Mouse (Mus musculus) lung, embryonic 15.5 days (tissue): ENCODE data around the gene Tmem131. TPM values are rescaled to one million over a fixed set of nuclear protein-coding genes. Genes with fewer than 3 reads are reported as not detected.

Experiments used
- ATAC-seq: fragments of 200-750 bp; cut with Nextera tagmentation; 2 replicates; pipeline ENCODE4 v1.8.0; 2017; ENCODE audit warnings: moderate number of reproducible peaks, borderline replicate concordance; ENCODE audit not compliant: low FRiP score, low TSS enrichment; ENCODE audit errors: extremely low read depth
- H3K27ac ChIP-seq: fragments of 300-500 bp; sonication (generic); 2 replicates; pipeline ENCODE4 v1.5.1; 2015; ENCODE audit warnings: moderate library complexity, mild to moderate bottlenecking, inconsistent platforms
- H3K27me3 ChIP-seq: fragments of 300-500 bp; sonication (generic); 2 replicates; pipeline ENCODE4 v1.6.1; 2015; ENCODE audit warnings: inconsistent platforms
- H3K36me3 ChIP-seq: fragments of 300-500 bp; sonication (generic); 2 replicates; pipeline ENCODE4 v1.6.1; 2015; ENCODE audit warnings: inconsistent platforms
- H3K4me1 ChIP-seq: fragments of 300-500 bp; sonication (generic); 2 replicates; pipeline ENCODE4 v1.6.1; 2015; ENCODE audit warnings: inconsistent platforms
- H3K4me2 ChIP-seq: fragments of 300-500 bp; sonication (generic); 2 replicates; pipeline ENCODE4 v1.6.1; 2015; ENCODE audit warnings: inconsistent platforms, mild to moderate bottlenecking, moderate library complexity
- H3K4me3 ChIP-seq: fragments of 300-500 bp; sonication (generic); 2 replicates; pipeline ENCODE4 v1.5.1; 2015; ENCODE audit warnings: mild to moderate bottlenecking, inconsistent platforms
- H3K9ac ChIP-seq: fragments of 300-500 bp; sonication (generic); 2 replicates; pipeline ENCODE4 v1.6.1; 2015; ENCODE audit warnings: inconsistent platforms
- H3K9me3 ChIP-seq: fragments of 300-500 bp; sonication (generic); 2 replicates; pipeline ENCODE4 v1.6.1; 2016; ENCODE audit warnings: inconsistent platforms
- WGBS: fragments of 180-500 bp; shearing (Covaris S2); methylation state at CpG from one replicate; pipeline ENCODE4 v1.1.7; 2015; 5-methylcytosine and 5-hydroxymethylcytosine counted together
- polyA plus RNA-seq: library from polyadenylated mRNA; unstranded; fragments of >200 nt; fragmentation: Nextera tagmentation; extraction: Ambion mirVana; gene quantifications from 2 replicates; pipeline ENCODE4 v1.2.1, GENCODE M21; 2015

Gene Tmem131
- polyA plus RNA-seq, 1 experiment from 2014 or later = 11.4 TPM

- Histone ChIP-seq H3K27me3 (no peaks in the 10 kb centered on the region), H3K9ac (peak overlapping the region; percentile 36), H3K27ac (no peak overlapping the region), H3K4me2 (peak overlapping the region; percentile 76), H3K36me3 (no peaks in the 10 kb centered on the region), H3K4me3 (peak overlapping the region; percentile 36), H3K4me1 (peaks cover 13% of the 10 kb centered on the region), H3K9me3 (no peaks in the 10 kb centered on the region)
- 4% methylated on average over 20 of the region's 20 CpGs for WGBS
- ATAC-seq = peak; percentile 32; the same call in 1 of the 2 replicates
Observed at GRCm38 (mm10) chr1:36784365-36785134, 158.9 kb downstream of the Tmem131 start.

GRCm38 (mm10) chr1:36782476-36782875 lies 161.0 kb downstream of the Tmem131 start:
- Histone ChIP-seq H3K9me3 (no peaks in the 10 kb centered on the region), H3K4me2 (no peak overlapping the region), H3K9ac (no peak overlapping the region), H3K36me3 (no peaks in the 10 kb centered on the region), H3K4me3 (no peak overlapping the region), H3K4me1 (peaks cover 13% of the 10 kb centered on the region), H3K27me3 (no peaks in the 10 kb centered on the region), H3K27ac (no peak overlapping the region)
- WGBS = 67% methylated on average over 11 of the region's 11 CpGs
- ATAC-seq = no peak

GRCm38 (mm10) chr1:36780793-36781192 lies 162.7 kb downstream of the Tmem131 start:
- 85% methylated on average over 13 of the region's 13 CpGs for WGBS
- H3K4me1 ChIP-seq = peaks cover 11% of the 10 kb centered on the region
- ATAC-seq = no peak

GRCm38 (mm10) chr1:36772198-36772934 lies 171.1 kb downstream of the Tmem131 start:
- H3K36me3 ChIP-seq = no peaks in the 10 kb centered on the region
- H3K9ac ChIP-seq = no peak overlapping the region
- H3K9me3 ChIP-seq = no peaks in the 10 kb centered on the region
- peaks cover 17% of the 10 kb centered on the region for H3K27me3 ChIP-seq
- no peak overlapping the region for H3K4me3 ChIP-seq
- ATAC-seq = no peak
- H3K4me1 ChIP-seq = no peaks in the 10 kb centered on the region
- 81% methylated on average over 9 of the region's 9 CpGs for WGBS
- no peak overlapping the region for H3K4me2 ChIP-seq
- H3K27ac ChIP-seq = no peak overlapping the region

More at GRCm38 (mm10) chr1:36780793-36781192, 162.7 kb downstream of the Tmem131 start:
- no peaks in the 10 kb centered on the region for H3K36me3 ChIP-seq
- H3K9me3 ChIP-seq = no peaks in the 10 kb centered on the region
- no peaks in the 10 kb centered on the region for H3K27me3 ChIP-seq
- H3K4me2 ChIP-seq = no peak overlapping the region
- no peak overlapping the region for H3K4me3 ChIP-seq
- H3K9ac ChIP-seq = no peak overlapping the region
- no peak overlapping the region for H3K27ac ChIP-seq

GRCm38 (mm10) chr1:36770998-36771397 lies 172.5 kb downstream of the Tmem131 start:
- 12% methylated on average over 27 of the region's 27 CpGs for WGBS
- Histone ChIP-seq H3K27ac (no peak overlapping the region), H3K36me3 (no peaks in the 10 kb centered on the region), H3K4me1 (no peaks in the 10 kb centered on the region), H3K4me2 (peak overlapping the region; percentile 49), H3K9me3 (no peaks in the 10 kb centered on the region), H3K27me3 (peaks cover 17% of the 10 kb centered on the region), H3K9ac (no peak overlapping the region), H3K4me3 (peak overlapping the region; percentile 14)
- ATAC-seq = no peak; the same call in 1 of the 2 replicates

GRCm38 (mm10) chr1:36769951-36770350 lies 173.5 kb downstream of the Tmem131 start:
- Histone ChIP-seq H3K36me3 (no peaks in the 10 kb centered on the region), H3K4me1 (no peaks in the 10 kb centered on the region), H3K27me3 (peaks cover 17% of the 10 kb centered on the region), H3K9ac (no peak overlapping the region), H3K4me3 (no peak overlapping the region), H3K9me3 (no peaks in the 10 kb centered on the region), H3K4me2 (no peak overlapping the region), H3K27ac (no peak overlapping the region)
- 72% methylated on average over 1 of the region's 1 CpGs for WGBS
- no peak for ATAC-seq

GRCm38 (mm10) chr1:36768786-36769185 lies 174.7 kb downstream of the Tmem131 start:
- H3K27ac ChIP-seq = no peak overlapping the region
- no peaks in the 10 kb centered on the region for H3K36me3 ChIP-seq
- no peak for ATAC-seq
- H3K4me1 ChIP-seq = no peaks in the 10 kb centered on the region
- 67% methylated on average over 5 of the region's 5 CpGs for WGBS
- H3K27me3 ChIP-seq = peaks cover 17% of the 10 kb centered on the region
- no peak overlapping the region for H3K4me2 ChIP-seq
- H3K9ac ChIP-seq = no peak overlapping the region
- H3K4me3 ChIP-seq = no peak overlapping the region
- no peaks in the 10 kb centered on the region for H3K9me3 ChIP-seq

GRCm38 (mm10) chr1:36767321-36767720 lies 176.1 kb downstream of the Tmem131 start:
- peaks cover 17% of the 10 kb centered on the region for H3K27me3 ChIP-seq
- ATAC-seq = no peak
- no peak overlapping the region for H3K9ac ChIP-seq

GRCm38 (mm10) chr1:36766431-36767205 lies 176.8 kb downstream of the Tmem131 start:
- H3K27ac ChIP-seq = no peak overlapping the region
- H3K4me3 ChIP-seq = no peak overlapping the region
- H3K4me2 ChIP-seq = no peak overlapping the region
- H3K36me3 ChIP-seq = no peaks in the 10 kb centered on the region
- H3K27me3 ChIP-seq = peaks cover 17% of the 10 kb centered on the region
- H3K4me1 ChIP-seq = no peaks in the 10 kb centered on the region
- H3K9me3 ChIP-seq = no peaks in the 10 kb centered on the region
- no peak for ATAC-seq
- no peak overlapping the region for H3K9ac ChIP-seq
- WGBS = 31% methylated on average over 4 of the region's 4 CpGs

More at GRCm38 (mm10) chr1:36767321-36767720, 176.1 kb downstream of the Tmem131 start:
- no peaks in the 10 kb centered on the region for H3K4me1 ChIP-seq
- no peak overlapping the region for H3K4me2 ChIP-seq
- 20% methylated on average over 10 of the region's 10 CpGs for WGBS
- H3K4me3 ChIP-seq = no peak overlapping the region
- H3K36me3 ChIP-seq = no peaks in the 10 kb centered on the region
- H3K27ac ChIP-seq = no peak overlapping the region
- no peaks in the 10 kb centered on the region for H3K9me3 ChIP-seq

- H3K36me3 ChIP-seq = no peaks in the 10 kb centered on the region
- H3K27me3 ChIP-seq = no peaks in the 10 kb centered on the region
- no peak within 1 kb of the TSS for H3K4me3 ChIP-seq
- no peak within 1 kb of the TSS for H3K27ac ChIP-seq
- H3K9me3 ChIP-seq = no peaks in the 10 kb centered on the region
- no peaks in the 10 kb centered on the region for H3K4me1 ChIP-seq
- no peak for ATAC-seq
- WGBS = 69% methylated on average over 11 of the region's 11 CpGs
- no peak within 1 kb of the TSS for H3K4me2 ChIP-seq
- H3K9ac ChIP-seq = no peak within 1 kb of the TSS
Observed at GRCm38 (mm10) chr1:36761568-36761967, 181.9 kb downstream of the Tmem131 start, which contains the start of gene Zap70. Zap70 (plus strand) TSS chr1:36761798.

GRCm38 (mm10) chr1:36761061-36761460 lies 182.4 kb downstream of the Tmem131 start:
- Histone ChIP-seq H3K4me2 (no peak overlapping the region), H3K27ac (no peak overlapping the region), H3K9ac (no peak overlapping the region), H3K36me3 (no peaks in the 10 kb centered on the region), H3K4me3 (no peak overlapping the region), H3K27me3 (no peaks in the 10 kb centered on the region), H3K4me1 (no peaks in the 10 kb centered on the region), H3K9me3 (no peaks in the 10 kb centered on the region)
- 85% methylated on average over 8 of the region's 8 CpGs for WGBS
- ATAC-seq = no peak
